Mouse (Mus musculus) embryonic stem cell, embryonic (primary cell): ENCODE measurements around the gene Chml.

ENCODE experiments used
- CTCF ChIA-PET, 4 experiments: fragments of 300-600 bp in 2 of 4; fragments of 350-600 bp in 2 of 4; sonication (Branson Sonifier 250); formaldehyde crosslinking; loops; one replicate each; lab custom pipeline; 2022; ENCODE audit warnings: inconsistent platforms in 2 of 4; lab: Charles Lee
- POLR2A ChIA-PET, 4 experiments: fragments of 300-600 bp in 2 of 4; fragments of 350-600 bp in 2 of 4; sonication (Branson Sonifier 250); formaldehyde crosslinking; loops; one replicate each; lab custom pipeline; 2022; ENCODE audit warnings: antibody characterized with exemption in 4 of 4, inconsistent platforms in 1 of 4; lab: Charles Lee

Chml gene

GRCm38 (mm10) chr1:175673563-175674325 is 19.0 kb downstream of the Chml start:
- POLR2A ChIA-PET: interaction anchor here in 2 of 4 experiments (0.9 to 1.1 kb wide), 3 partner anchors 19 to 26 kb away, joined by 3 to 4 read pairs (median 4); partner anchors contain the start of genes Chml (in 2 of the 2) and Opn3 (in 2 of the 2)
- CTCF ChIA-PET: interaction anchor here in 1 of 4 experiments (0.5 kb wide), 1 partner anchor 1640 kb away, joined by 3 read pairs; no protein-coding TSS in a partner anchor

GRCm38 (mm10) chr1:175671626-175672025 is 21.1 kb downstream of the Chml start:
- ChIA-PET CTCF (interaction anchor here in 2 of 4 experiments (0.5 to 0.7 kb wide), 3 partner anchors 82 to 630 kb away, joined by 3 read pairs; no protein-coding TSS in a partner anchor), POLR2A (interaction anchor here in 1 of 4 experiments (1.2 kb wide), 1 partner anchor 21 kb away, joined by 4 read pairs; the partner anchor contains the start of genes Chml and Opn3)

GRCm38 (mm10) chr1:175670042-175670441 is 22.7 kb downstream of the Chml start:
- ChIA-PET POLR2A (interaction anchor here in 1 of 4 experiments (1.3 kb wide), 1 partner anchor 23 kb away, joined by 7 read pairs; the partner anchor contains the start of genes Chml and Opn3), CTCF (interaction anchor here in 2 of 4 experiments (0.7 to 1.0 kb wide), 3 partner anchors 28 to 539 kb away, joined by 3 to 5 read pairs (median 3); no protein-coding TSS in a partner anchor)

GRCm38 (mm10) chr1:175669456-175669855 is 23.2 kb downstream of the Chml start:
- CTCF ChIA-PET: interaction anchor here in 2 of 4 experiments (0.7 to 1.0 kb wide), 4 partner anchors 28 to 539 kb away, joined by 3 to 5 read pairs (median 3); no protein-coding TSS in a partner anchor
- POLR2A ChIA-PET: interaction anchor here in 2 of 4 experiments (0.5 to 1.3 kb wide), 3 partner anchors 23 to 42 kb away, joined by 3 to 7 read pairs (median 3); partner anchors contain the start of genes Chml (in 1 of the 2) and Opn3 (in 1 of the 2)

GRCm38 (mm10) chr1:175668666-175669405 is 23.9 kb downstream of the Chml start:
- CTCF ChIA-PET: interaction anchor here in 1 of 4 experiments (0.7 to 1.0 kb wide), 3 partner anchors 126 to 540 kb away, joined by 3 to 5 read pairs (median 3); no protein-coding TSS in a partner anchor
- POLR2A ChIA-PET: interaction anchor here in 2 of 4 experiments (0.5 to 1.3 kb wide), 3 partner anchors 24 to 41 kb away, joined by 3 to 7 read pairs (median 3); partner anchors contain the start of genes Chml (in 1 of the 2) and Opn3 (in 1 of the 2)

- POLR2A ChIA-PET: no interaction called here
- CTCF ChIA-PET: no interaction called here
Measured at GRCm38 (mm10) chr1:175659900-175660299, 32.8 kb downstream of the Chml start.

GRCm38 (mm10) chr1:175648615-175649014 is 44.1 kb downstream of the Chml start:
- CTCF ChIA-PET: interaction anchor here in 1 of 4 experiments (0.9 kb wide), 1 partner anchor 330 kb away, joined by 3 read pairs; no protein-coding TSS in a partner anchor
- POLR2A ChIA-PET: no interaction called here

GRCm38 (mm10) chr1:175646952-175647351 is 45.7 kb downstream of the Chml start:
- CTCF ChIA-PET: no interaction called here
- POLR2A ChIA-PET: interaction anchor here in 1 of 4 experiments (0.9 kb wide), 1 partner anchor 22 kb away, joined by 3 read pairs; the partner anchor contains the start of gene Fh1

GRCm38 (mm10) chr1:175643496-175644265 is 49.0 kb downstream of the Chml start:
- ChIA-PET CTCF (no interaction called here), POLR2A (no interaction called here)

- ChIA-PET POLR2A (interaction anchor here in 1 of 4 experiments (1.6 kb wide), 1 partner anchor 10 kb away, joined by 4 read pairs; no protein-coding TSS in a partner anchor), CTCF (interaction anchor here in 1 of 4 experiments (0.6 kb wide), 1 partner anchor 424 kb away, joined by 4 read pairs; no protein-coding TSS in a partner anchor)
Measured at GRCm38 (mm10) chr1:175640435-175641150, 52.1 kb downstream of the Chml start.

- ChIA-PET CTCF (interaction anchor here in 1 of 4 experiments (0.6 kb wide), 1 partner anchor 187 kb away, joined by 3 read pairs; no protein-coding TSS in a partner anchor), POLR2A (interaction anchor here in 1 of 4 experiments (1.6 kb wide), 1 partner anchor 9 kb away, joined by 4 read pairs; no protein-coding TSS in a partner anchor)
Measured at GRCm38 (mm10) chr1:175639072-175639471, 53.6 kb downstream of the Chml start.

- POLR2A ChIA-PET: no interaction called here
- CTCF ChIA-PET: no interaction called here
Measured at GRCm38 (mm10) chr1:175637677-175638076, 55.0 kb downstream of the Chml start.

GRCm38 (mm10) chr1:175632470-175632869 is 60.2 kb downstream of the Chml start:
- CTCF ChIA-PET: no interaction called here
- POLR2A ChIA-PET: interaction anchor here in 1 of 4 experiments (0.5 kb wide), 1 partner anchor 1054 kb away, joined by 4 read pairs; no protein-coding TSS in a partner anchor
